Mouse (Mus musculus): ENCODE data around the gene Fbln5. TPM values are rescaled to one million over a fixed set of nuclear protein-coding genes. Genes with fewer than 3 reads are reported as not detected.

Gene Fbln5
- polyA plus RNA-seq, 1 experiment = 44.9 TPM

GRCm38 (mm10) chr12:101776383-101776782 is 42.5 kb downstream of the Fbln5 start:
- no peak overlapping the region for H3K4me2 ChIP-seq (ENCODE audit: low read depth)
- H3K79me2 ChIP-seq (ENCODE audit: control insufficient read depth, insufficient read depth) = no peaks in the 10 kb centered on the region
- no peak for TF ChIP-seq MYOG (IDR thresholded peaks at IDR 0.05; ENCODE audit: control insufficient read depth in 1 of 3, insufficient read depth in 1 of 3, insufficient read length in 2 of 3, low read depth in 2 of 3)
- TF ChIP-seq REST (IDR thresholded peaks at IDR 0.05; ENCODE audit: insufficient read depth, insufficient read length) = no peak
- TF ChIP-seq CEBPB (IDR thresholded peaks at IDR 0.05; ENCODE audit: insufficient read depth, poor library complexity, severe bottlenecking) = no peak
- no peak for TF ChIP-seq SRF (IDR thresholded peaks at IDR 0.05; ENCODE audit: control insufficient read depth, insufficient read length, low read depth)
- TF ChIP-seq MYOD1 (IDR thresholded peaks at IDR 0.05; ENCODE audit: control insufficient read depth in 1 of 3, insufficient read length in 2 of 3, low read depth in 2 of 3) = no peak
- no peak for TF ChIP-seq MAX (IDR thresholded peaks at IDR 0.05; ENCODE audit: low read depth)
- TF ChIP-seq TCF3 (IDR thresholded peaks at IDR 0.05; ENCODE audit: insufficient read length, low read depth) = no peak
- no peak for TF ChIP-seq E2F4 (IDR thresholded peaks at IDR 0.05; ENCODE audit: insufficient read depth)
- no peak for TF ChIP-seq TCF12 (IDR thresholded peaks at IDR 0.05; ENCODE audit: insufficient read depth, poor library complexity, severe bottlenecking)
- TF ChIP-seq USF1 (IDR thresholded peaks at IDR 0.05; ENCODE audit: low read depth) = no peak

DNA sequence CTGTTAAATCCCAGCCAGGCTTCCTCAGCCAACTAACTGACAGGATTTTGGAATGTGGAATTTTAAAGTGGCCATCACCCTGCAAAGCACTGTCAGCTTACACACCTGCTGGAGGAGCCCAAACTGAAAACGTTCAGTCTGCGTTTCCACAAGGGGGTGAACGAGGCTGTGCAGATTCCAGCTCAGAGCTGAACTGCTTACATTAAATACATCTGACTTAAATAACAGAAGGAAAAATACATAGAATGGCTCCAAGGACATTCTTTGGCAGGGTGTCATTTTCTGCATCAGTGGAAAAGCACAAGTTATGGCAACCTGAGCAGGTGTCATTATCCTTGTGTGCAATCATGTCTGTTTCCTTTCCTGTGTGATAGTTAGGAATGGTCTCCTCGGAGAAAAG is 44.7 kb downstream of the Fbln5 start:
- Histone ChIP-seq H3K4me2 (ENCODE audit: low read depth) (no peak overlapping the region), H3K4me3 (no peak overlapping the region), H3ac (ENCODE audit: control insufficient read depth, insufficient read length) (no peak overlapping the region), H3K36me3 (ENCODE audit: control insufficient read depth, insufficient read depth) (no peaks in the 10 kb centered on the region), H3K79me2 (ENCODE audit: control insufficient read depth, insufficient read depth) (no peaks in the 10 kb centered on the region), H3K27me3 (ENCODE audit: control insufficient read depth, insufficient read depth, insufficient read length) (no peaks in the 10 kb centered on the region)
- TF ChIP-seq MYOG (IDR thresholded peaks at IDR 0.05; ENCODE audit: control insufficient read depth in 1 of 3, insufficient read depth in 1 of 3, insufficient read length in 2 of 3, low read depth in 2 of 3) (no peak), USF1 (IDR thresholded peaks at IDR 0.05; ENCODE audit: low read depth) (no peak), TCF3 (IDR thresholded peaks at IDR 0.05; ENCODE audit: insufficient read length, low read depth) (no peak), POLR2A (IDR thresholded peaks at IDR 0.05; ENCODE audit: insufficient read length, low read depth) (no peak), SRF (IDR thresholded peaks at IDR 0.05; ENCODE audit: control insufficient read depth, insufficient read length, low read depth) (no peak), CEBPB (IDR thresholded peaks at IDR 0.05; ENCODE audit: insufficient read depth, poor library complexity, severe bottlenecking) (no peak), REST (IDR thresholded peaks at IDR 0.05; ENCODE audit: insufficient read depth, insufficient read length) (no peak), POLR2AphosphoS2 (IDR thresholded peaks at IDR 0.05; ENCODE audit: insufficient read length, low read depth) (no peak), MYOD1 (IDR thresholded peaks at IDR 0.05; ENCODE audit: control insufficient read depth in 1 of 3, insufficient read length in 2 of 3, low read depth in 2 of 3) (no peak), TCF12 (IDR thresholded peaks at IDR 0.05; ENCODE audit: insufficient read depth, poor library complexity, severe bottlenecking) (no peak), MAX (IDR thresholded peaks at IDR 0.05; ENCODE audit: low read depth) (no peak), E2F4 (IDR thresholded peaks at IDR 0.05; ENCODE audit: insufficient read depth) (no peak)

More at GRCm38 (mm10) chr12:101776383-101776782, 42.5 kb downstream of the Fbln5 start:
- no peak overlapping the region for H3K4me3 ChIP-seq
- H3K36me3 ChIP-seq (ENCODE audit: control insufficient read depth, insufficient read depth) = no peaks in the 10 kb centered on the region
- no peak overlapping the region for H3ac ChIP-seq (ENCODE audit: control insufficient read depth, insufficient read length)
- H3K27me3 ChIP-seq (ENCODE audit: control insufficient read depth, insufficient read depth, insufficient read length) = no peaks in the 10 kb centered on the region

- H3K4me2 ChIP-seq (ENCODE audit: low read depth) = no peak overlapping the region
- no peak overlapping the region for H3K4me3 ChIP-seq
- no peak overlapping the region for H3ac ChIP-seq (ENCODE audit: control insufficient read depth, insufficient read length)
- H3K79me2 ChIP-seq (ENCODE audit: control insufficient read depth, insufficient read depth) = no peaks in the 10 kb centered on the region
- TF ChIP-seq CEBPB (IDR thresholded peaks at IDR 0.05; ENCODE audit: insufficient read depth, poor library complexity, severe bottlenecking) = no peak
- no peaks in the 10 kb centered on the region for H3K36me3 ChIP-seq (ENCODE audit: control insufficient read depth, insufficient read depth)
- H3K27me3 ChIP-seq (ENCODE audit: control insufficient read depth, insufficient read depth, insufficient read length) = no peaks in the 10 kb centered on the region
Measured at GRCm38 (mm10) chr12:101772962-101773361, 45.9 kb downstream of the Fbln5 start.

DNA sequence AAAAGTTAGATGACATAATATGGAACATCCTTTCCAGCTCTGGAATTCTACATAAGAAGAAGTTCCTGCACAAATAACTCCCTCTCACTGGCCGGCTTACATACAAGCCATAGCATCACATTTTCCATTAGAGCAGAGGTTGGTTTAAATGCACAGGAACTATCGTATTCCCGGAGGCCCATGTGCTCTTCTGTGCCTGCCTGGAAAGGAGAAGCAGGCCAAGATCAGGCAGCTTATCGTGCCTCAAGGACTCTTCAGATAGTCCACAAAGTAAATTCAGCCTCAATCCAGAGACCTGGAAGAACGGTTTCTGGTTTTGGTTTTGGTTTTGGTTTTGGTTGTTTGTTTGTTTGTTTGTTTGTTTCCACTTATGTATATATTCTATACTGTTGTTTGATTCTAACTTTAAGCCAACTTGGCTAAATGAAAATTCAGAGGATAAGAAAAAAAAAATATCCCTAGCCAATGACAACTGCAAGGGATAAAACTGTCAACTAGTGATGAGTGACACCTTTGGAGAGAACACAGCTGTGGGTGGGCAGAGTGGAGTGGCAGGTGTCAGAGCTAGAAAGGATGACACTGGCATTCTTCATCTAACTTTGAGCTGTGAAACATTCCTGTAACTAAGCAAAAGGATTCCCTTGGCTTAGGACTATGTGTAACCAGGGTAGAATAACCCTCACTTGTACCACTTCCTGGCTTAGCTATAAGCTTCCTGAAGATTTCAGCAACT is 48.4 kb downstream of the Fbln5 start:
- Histone ChIP-seq H3ac (ENCODE audit: control insufficient read depth, insufficient read length) (no peak overlapping the region), H3K27me3 (ENCODE audit: control insufficient read depth, insufficient read depth, insufficient read length) (no peaks in the 10 kb centered on the region), H3K36me3 (ENCODE audit: control insufficient read depth, insufficient read depth) (no peaks in the 10 kb centered on the region), H3K4me3 (no peak overlapping the region), H3K79me2 (ENCODE audit: control insufficient read depth, insufficient read depth) (no peaks in the 10 kb centered on the region), H3K4me2 (ENCODE audit: low read depth) (no peak overlapping the region)
- TF ChIP-seq MYOD1 (IDR thresholded peaks at IDR 0.05; ENCODE audit: control insufficient read depth in 1 of 3, insufficient read length in 2 of 3, low read depth in 2 of 3) (peak in 2 of 3 experiments; percentile 41 to 92), MYOG (IDR thresholded peaks at IDR 0.05; ENCODE audit: control insufficient read depth in 1 of 3, insufficient read depth in 1 of 3, insufficient read length in 2 of 3, low read depth in 2 of 3) (no peak), TCF12 (IDR thresholded peaks at IDR 0.05; ENCODE audit: insufficient read depth, poor library complexity, severe bottlenecking) (peak; percentile 63), MAX (IDR thresholded peaks at IDR 0.05; ENCODE audit: low read depth) (no peak)

DNA sequence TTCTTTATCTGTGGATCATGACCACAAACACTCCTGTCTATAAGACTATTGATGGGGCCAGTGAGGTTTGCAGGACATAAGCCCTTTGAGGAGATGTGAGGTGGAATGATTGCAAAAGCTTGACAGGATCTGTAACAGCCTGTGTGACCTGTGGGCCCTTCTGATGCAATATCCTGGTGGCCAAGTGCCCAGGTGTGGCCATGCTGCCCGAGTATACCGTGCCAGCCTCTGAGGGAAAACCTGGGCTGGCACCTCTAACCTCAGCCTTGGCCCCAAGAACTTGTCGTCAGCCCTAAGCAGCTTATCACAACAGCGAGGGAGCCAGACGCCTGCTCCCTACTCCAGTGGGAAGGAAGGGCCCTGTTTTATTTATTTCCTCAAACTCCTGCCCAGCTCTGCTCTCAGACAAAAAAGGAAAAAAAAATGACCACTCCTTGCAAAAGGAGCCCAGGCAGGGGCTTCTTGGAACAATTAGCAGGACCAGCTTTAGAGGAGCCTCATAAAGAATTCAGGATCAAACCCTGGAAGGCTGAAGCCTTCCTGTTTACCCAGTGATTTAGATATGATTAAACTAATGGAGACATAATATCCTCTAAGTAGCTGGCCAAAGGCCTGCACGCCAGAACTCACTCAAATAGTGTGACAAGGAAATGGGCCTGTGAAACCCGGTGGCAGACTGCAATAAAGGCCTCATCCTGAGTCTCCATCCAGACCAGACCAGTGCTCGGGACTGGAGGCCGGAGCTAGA is 51.4 kb downstream of the Fbln5 start:
- Histone ChIP-seq H3K4me2 (ENCODE audit: low read depth) (no peak overlapping the region), H3ac (ENCODE audit: control insufficient read depth, insufficient read length) (no peak overlapping the region), H3K79me2 (ENCODE audit: control insufficient read depth, insufficient read depth) (no peaks in the 10 kb centered on the region), H3K4me3 (no peak overlapping the region), H3K27me3 (ENCODE audit: control insufficient read depth, insufficient read depth, insufficient read length) (no peaks in the 10 kb centered on the region), H3K36me3 (ENCODE audit: control insufficient read depth, insufficient read depth) (no peaks in the 10 kb centered on the region)
- no peak for TF ChIP-seq MYOG (IDR thresholded peaks at IDR 0.05; ENCODE audit: control insufficient read depth in 1 of 3, insufficient read depth in 1 of 3, insufficient read length in 2 of 3, low read depth in 2 of 3)
- TF ChIP-seq POLR2AphosphoS2 (IDR thresholded peaks at IDR 0.05; ENCODE audit: insufficient read length, low read depth) = no peak
